Mouse (Mus musculus): Measurements from ENCODE around the gene Arid3a. TPM values are rescaled to one million over a fixed set of nuclear protein-coding genes. Genes with fewer than 3 reads are reported as not detected.

Arid3a gene
- total and polyA plus RNA-seq, 2 experiments: 0.37 to 0.69 TPM

- 5% methylated on average over 35 of the region's 35 CpGs for WGBS
- H3K9ac ChIP-seq (ENCODE audit: low read depth, low read length): peak overlapping the region; percentile 63
- H3K4me1 ChIP-seq (ENCODE audit: control insufficient read depth, insufficient read depth, low read length): peaks cover 21% of the 10 kb centered on the region
- H3K27me3 ChIP-seq (ENCODE audit: control insufficient read depth, insufficient read depth, low read length): 0 out of 2 replicates have a peak, but pooled peaks cover 2% of the 10 kb centered on the region
- no peaks in the 10 kb centered on the region for H3K36me3 ChIP-seq (ENCODE audit: control insufficient read depth, insufficient read depth, low read length)
- peak overlapping the region; percentile 45 for H3K4me3 ChIP-seq (ENCODE audit: insufficient read depth, low read depth, low read length)
- TF ChIP-seq CTCF (IDR thresholded peaks at IDR 0.05; ENCODE audit: low read depth, low read length) (no peak), POLR2A (IDR thresholded peaks at IDR 0.05; ENCODE audit: extremely low read depth, insufficient read depth, low read length) (no peak)
- H3K79me2 ChIP-seq (ENCODE audit: control insufficient read depth, insufficient read depth, low read length): peaks cover 24% of the 10 kb centered on the region; the same call in 1 of the 2 replicates
- peak overlapping the region; percentile 72 for H3K27ac ChIP-seq (replicated peaks; ENCODE audit: insufficient read depth, low read depth, low read length)
- DNase-seq (ENCODE audit: extremely low read depth, low read depth, low spot score): peak; percentile 75
Observed at GRCm38 (mm10) chr10:79985334-79986231, 58.7 kb downstream of the Arid3a start.

DNA sequence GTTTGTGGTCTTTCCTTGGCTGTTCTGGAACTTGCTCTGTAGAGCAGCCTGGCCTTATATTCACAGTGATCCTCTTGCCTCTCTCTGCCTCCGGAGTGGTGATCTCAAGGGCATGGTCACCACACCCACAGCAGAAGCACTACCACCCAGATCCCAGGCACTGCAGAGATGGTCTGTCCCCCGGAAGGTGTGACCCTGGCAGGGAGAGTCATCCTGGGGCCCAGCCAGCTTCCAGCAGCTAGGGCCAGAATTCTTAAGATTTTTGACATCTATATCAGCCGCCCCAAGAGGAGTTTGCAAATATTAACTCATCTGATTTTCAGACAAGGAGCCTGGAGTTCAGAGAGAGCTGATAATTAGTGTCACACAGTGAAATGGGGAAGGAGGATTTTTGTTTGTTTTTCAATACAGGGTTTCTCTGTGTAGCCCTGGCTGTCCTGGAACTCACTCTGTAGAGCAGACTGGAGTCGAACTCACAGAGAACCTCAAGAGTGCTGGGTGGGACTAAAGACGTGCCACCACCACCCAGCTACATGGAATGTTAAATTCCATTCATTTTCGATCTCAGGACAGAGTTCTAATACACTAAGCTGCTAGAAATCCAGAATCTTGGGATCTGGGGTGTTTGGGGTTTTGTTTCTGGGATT lies 59.5 kb downstream of the Arid3a start:
- DNase-seq (ENCODE audit: extremely low read depth, low read depth, low spot score): no peak
- peak overlapping the region; percentile 72 for H3K27ac ChIP-seq (replicated peaks; ENCODE audit: insufficient read depth, low read depth, low read length)
- H3K4me1 ChIP-seq (ENCODE audit: control insufficient read depth, insufficient read depth, low read length): peaks cover 21% of the 10 kb centered on the region
- no peak overlapping the region for H3K9ac ChIP-seq (ENCODE audit: low read depth, low read length)
- no peak for TF ChIP-seq POLR2A (IDR thresholded peaks at IDR 0.05; ENCODE audit: extremely low read depth, insufficient read depth, low read length)
- TF ChIP-seq CTCF (IDR thresholded peaks at IDR 0.05; ENCODE audit: low read depth, low read length): no peak
- 25% methylated on average over 6 of the region's 6 CpGs for WGBS
- H3K27me3 ChIP-seq (ENCODE audit: control insufficient read depth, insufficient read depth, low read length): 0 out of 2 replicates have a peak, but pooled peaks cover 2% of the 10 kb centered on the region
- H3K79me2 ChIP-seq (ENCODE audit: control insufficient read depth, insufficient read depth, low read length): peaks cover 19% of the 10 kb centered on the region; the same call in 1 of the 2 replicates
- no peaks in the 10 kb centered on the region for H3K36me3 ChIP-seq (ENCODE audit: control insufficient read depth, insufficient read depth, low read length)
- no peak overlapping the region for H3K4me3 ChIP-seq (ENCODE audit: insufficient read depth, low read depth, low read length)

DNA sequence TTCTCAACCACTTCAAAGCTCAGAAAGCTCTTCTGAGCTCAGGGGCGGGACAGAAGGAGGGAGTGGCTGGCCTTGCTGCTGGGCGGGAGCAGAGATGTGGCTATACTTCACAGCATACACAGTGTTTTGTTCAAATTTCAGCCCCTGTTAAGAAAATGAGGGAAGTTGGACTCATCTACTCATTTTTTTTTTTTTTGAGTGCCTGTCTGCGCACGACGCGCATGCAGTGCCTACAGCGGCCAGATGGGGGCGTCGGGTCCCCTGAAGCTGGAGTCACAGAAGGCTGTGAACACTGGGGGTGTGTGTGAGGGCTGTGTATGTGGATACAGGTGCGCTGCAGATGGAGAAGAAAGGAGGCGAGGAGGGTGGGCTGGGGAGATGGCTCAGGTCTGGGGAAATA lies 60.1 kb downstream of the Arid3a start:
- no peak overlapping the region for H3K9ac ChIP-seq (ENCODE audit: low read depth, low read length)
- WGBS: 2% methylated on average over 11 of the region's 11 CpGs
- peaks cover 21% of the 10 kb centered on the region for H3K4me1 ChIP-seq (ENCODE audit: control insufficient read depth, insufficient read depth, low read length)

DNA sequence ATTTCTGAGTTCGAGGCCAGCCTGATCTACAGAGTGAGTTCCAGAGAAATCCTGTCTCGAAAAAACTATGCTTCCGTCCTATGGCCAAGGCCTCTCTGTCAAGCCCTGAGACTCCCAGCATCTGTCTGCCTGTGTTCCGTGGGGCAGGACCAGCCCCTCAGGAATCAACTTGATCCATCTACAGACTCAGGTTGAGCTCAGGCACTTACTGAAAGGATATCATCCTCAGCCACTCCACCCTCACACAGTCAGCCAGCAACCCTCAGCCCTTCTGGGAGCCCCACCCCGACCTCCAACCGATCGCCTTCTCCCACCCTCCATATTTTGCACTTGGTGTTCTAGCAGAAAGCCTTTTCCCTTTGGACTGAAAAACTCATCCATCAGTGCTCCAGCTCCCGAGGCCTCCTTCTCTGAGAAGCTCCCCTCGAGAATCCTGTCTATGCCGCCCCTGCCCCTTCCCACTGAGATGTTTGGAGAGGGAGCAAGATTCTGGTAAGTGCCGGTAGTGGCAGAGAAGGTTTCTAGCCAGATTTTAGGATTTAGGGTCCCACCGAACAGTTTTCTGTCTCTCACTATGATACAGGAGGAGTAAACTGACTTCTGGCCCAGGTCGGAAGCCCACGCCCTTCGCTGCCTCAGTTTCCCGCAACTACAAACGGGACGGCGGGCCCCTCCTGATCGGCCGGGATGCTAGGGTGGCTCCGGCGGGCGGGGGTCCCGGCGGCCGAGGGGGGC lies 61.1 kb downstream of the Arid3a start:
- no peak for DNase-seq (ENCODE audit: extremely low read depth, low read depth, low spot score)
- Histone ChIP-seq H3K27me3 (ENCODE audit: control insufficient read depth, insufficient read depth, low read length) (0 out of 2 replicates have a peak, but pooled peaks cover 2% of the 10 kb centered on the region), H3K4me3 (ENCODE audit: insufficient read depth, low read depth, low read length) (peak overlapping the region; percentile 62), H3K27ac (replicated peaks; ENCODE audit: insufficient read depth, low read depth, low read length) (peak overlapping the region; percentile 47), H3K4me1 (ENCODE audit: control insufficient read depth, insufficient read depth, low read length) (peaks cover 14% of the 10 kb centered on the region), H3K9ac (ENCODE audit: low read depth, low read length) (peak overlapping the region; percentile 47), H3K79me2 (ENCODE audit: control insufficient read depth, insufficient read depth, low read length) (peaks cover 6% of the 10 kb centered on the region; the same call in 1 of the 2 replicates), H3K36me3 (ENCODE audit: control insufficient read depth, insufficient read depth, low read length) (no peaks in the 10 kb centered on the region)
- 22% methylated on average over 27 of the region's 27 CpGs for WGBS
- TF ChIP-seq CTCF (IDR thresholded peaks at IDR 0.05; ENCODE audit: low read depth, low read length): no peak
- no peak for TF ChIP-seq POLR2A (IDR thresholded peaks at IDR 0.05; ENCODE audit: extremely low read depth, insufficient read depth, low read length)

More for the DNA sequence above, 60.1 kb downstream of the Arid3a start:
- H3K27ac ChIP-seq (replicated peaks; ENCODE audit: insufficient read depth, low read depth, low read length): peak overlapping the region; percentile 4; the same call in 1 of the 2 replicates
- H3K36me3 ChIP-seq (ENCODE audit: control insufficient read depth, insufficient read depth, low read length): no peaks in the 10 kb centered on the region
- H3K27me3 ChIP-seq (ENCODE audit: control insufficient read depth, insufficient read depth, low read length): 0 out of 2 replicates have a peak, but pooled peaks cover 2% of the 10 kb centered on the region
- TF ChIP-seq CTCF (IDR thresholded peaks at IDR 0.05; ENCODE audit: low read depth, low read length) (peak; percentile 86), POLR2A (IDR thresholded peaks at IDR 0.05; ENCODE audit: extremely low read depth, insufficient read depth, low read length) (no peak)
- peaks cover 13% of the 10 kb centered on the region; the same call in 1 of the 2 replicates for H3K79me2 ChIP-seq (ENCODE audit: control insufficient read depth, insufficient read depth, low read length)
- peak; percentile 47 for DNase-seq (ENCODE audit: extremely low read depth, low read depth, low spot score)
- H3K4me3 ChIP-seq (ENCODE audit: insufficient read depth, low read depth, low read length): no peak overlapping the region

DNA sequence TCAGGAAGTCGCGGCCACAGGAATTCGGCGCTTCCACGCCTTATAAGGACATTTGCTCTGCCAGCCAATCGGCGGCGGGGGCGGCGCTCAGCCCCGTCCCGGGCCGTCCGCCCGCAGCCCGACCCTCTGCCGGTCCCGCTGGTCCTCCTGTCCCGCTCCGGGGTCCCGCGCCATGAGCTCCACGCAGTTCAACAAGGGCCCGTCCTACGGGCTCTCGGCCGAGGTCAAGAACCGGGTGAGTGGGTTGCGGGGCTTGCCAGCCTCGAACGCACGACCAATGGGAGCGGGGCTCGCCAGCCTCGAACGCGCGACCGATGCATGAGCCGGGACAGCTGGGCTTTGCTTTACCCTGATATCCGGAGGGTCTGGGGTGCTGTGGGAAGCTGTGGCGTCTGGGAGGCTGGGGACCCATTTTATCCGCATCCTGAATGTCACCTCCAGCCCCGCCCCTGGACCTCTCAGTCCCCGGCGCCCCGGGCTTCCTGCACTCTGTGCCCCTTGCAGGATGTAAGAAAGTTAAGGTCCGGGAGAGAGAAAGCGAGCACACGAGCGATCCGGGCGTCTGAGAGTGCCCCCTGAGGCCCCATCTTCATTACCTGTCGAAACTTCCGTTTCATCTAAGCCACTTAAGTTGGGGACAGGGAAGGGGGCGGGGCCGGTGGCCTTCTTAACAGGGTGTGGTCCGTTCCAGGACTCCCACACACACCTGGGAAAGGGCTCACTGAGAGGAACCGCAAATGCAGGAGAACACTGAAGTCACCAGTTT lies 61.8 kb downstream of the Arid3a start, which contains the start of gene Cnn2:
Gene Cnn2, plus strand, starts transcription at position 79 of the 766 bp plus-strand sequence.
- Histone ChIP-seq H3K79me2 (ENCODE audit: control insufficient read depth, insufficient read depth, low read length) (no peaks in the 10 kb centered on the region; the same call in 1 of the 2 replicates), H3K4me3 (ENCODE audit: insufficient read depth, low read depth, low read length) (peak within 1 kb of the TSS; percentile 62), H3K27ac (replicated peaks; ENCODE audit: insufficient read depth, low read depth, low read length) (peak within 1 kb of the TSS; percentile 47), H3K36me3 (ENCODE audit: control insufficient read depth, insufficient read depth, low read length) (no peaks in the 10 kb centered on the region), H3K9ac (ENCODE audit: low read depth, low read length) (peak within 1 kb of the TSS; percentile 47), H3K4me1 (ENCODE audit: control insufficient read depth, insufficient read depth, low read length) (peaks cover 12% of the 10 kb centered on the region), H3K27me3 (ENCODE audit: control insufficient read depth, insufficient read depth, low read length) (0 out of 2 replicates have a peak, but pooled peaks cover 2% of the 10 kb centered on the region)
- WGBS: 3% methylated on average over 59 of the region's 59 CpGs
- TF ChIP-seq CTCF (IDR thresholded peaks at IDR 0.05; ENCODE audit: low read depth, low read length): no peak
- TF ChIP-seq POLR2A (IDR thresholded peaks at IDR 0.05; ENCODE audit: extremely low read depth, insufficient read depth, low read length): no peak
- DNase-seq (ENCODE audit: extremely low read depth, low read depth, low spot score): no peak

All from liver, adult 2 months (tissue).